In the genomic region with DNA sequence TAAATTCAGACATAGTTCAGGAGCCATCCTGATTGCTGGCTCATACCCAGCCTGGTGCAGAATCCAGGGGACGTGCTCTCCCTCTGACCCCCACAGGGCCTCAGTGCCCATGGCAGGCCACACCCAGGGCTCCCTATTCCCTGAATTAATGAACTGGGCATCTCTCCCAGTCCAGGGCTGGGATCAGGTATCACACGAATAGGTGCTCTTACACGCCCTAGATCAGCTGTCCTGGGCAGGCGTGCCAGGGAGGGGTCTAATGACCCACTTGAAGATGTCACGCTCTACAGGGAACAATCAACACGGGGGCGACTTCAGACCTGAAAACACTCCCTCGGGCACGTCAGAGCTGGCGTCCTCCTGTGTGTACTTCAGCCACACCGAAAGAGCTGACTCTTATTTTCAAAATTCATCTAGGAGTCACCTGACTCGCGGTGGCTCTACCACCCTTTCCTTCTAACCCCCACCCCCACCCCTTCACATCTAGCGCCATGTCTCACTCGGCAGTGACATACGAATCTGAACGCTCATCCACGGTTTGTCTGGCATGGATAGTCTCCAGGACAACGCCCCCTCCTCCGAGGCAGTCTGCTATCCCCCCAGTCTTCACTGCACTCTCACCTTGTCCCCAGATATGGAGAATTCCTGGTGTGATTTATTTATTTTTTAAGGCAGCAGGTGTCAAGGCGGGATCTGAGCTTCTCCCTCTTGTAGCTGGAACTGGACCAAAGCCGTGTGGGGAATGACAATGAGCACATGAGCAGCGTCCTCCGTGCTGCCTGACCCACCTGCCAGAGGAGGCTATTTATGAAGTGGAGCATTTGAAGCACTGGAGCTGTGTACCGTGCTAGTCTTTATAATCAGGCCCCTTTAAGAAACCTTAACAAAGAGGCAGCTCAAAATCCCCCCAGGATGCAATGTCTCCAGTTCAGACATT, we compare ENCODE assay signal across 18 mouse cellular contexts.
A peak's percentile ranks its signal among the peaks of the same experiment; 100 is the strongest.
DNase-seq lines count a peak whose midpoint lies in the region; ATAC-seq and TF ChIP-seq lines count a peak whose summit lies in the region.
"Had no signal": no experiment of that assay in that cellular context is flagged by ENCODE, and none has a peak within 500 bp of the region (broad histone marks: within the 10 kb centered on the region; RNA-seq: fewer than 3 reads in every experiment).

No protein-coding gene starts in this region.

- H3K36me3 ChIP-seq in heart, postnatal 0 days (replicated peaks; ENCODE audit: control insufficient read depth, insufficient read depth, low read length), result no peaks in the 10 kb centered on the region
- H3K36me3 ChIP-seq in kidney, adult 2 months (ENCODE audit: control insufficient read depth, insufficient read depth, low read length), result no peaks in the 10 kb centered on the region
- no peaks in the 10 kb centered on the region for H3K36me3 ChIP-seq in myocyte (ENCODE audit: control insufficient read depth, insufficient read depth)
- no peaks in the 10 kb centered on the region for H3K36me3 ChIP-seq in forebrain, embryonic 12.5 days (replicated peaks)
- H3K36me3 ChIP-seq: embryonic facial prominence, embryonic 15.5 days; limb, embryonic 15.5 days; midbrain, embryonic 15.5 days; neural tube, embryonic 12.5 days; stomach, embryonic 15.5 days had no signal

- no peaks in the 10 kb centered on the region for H3K9me3 ChIP-seq in heart, postnatal 0 days (replicated peaks; ENCODE audit: control insufficient read depth, low read length)
- H3K9me3 ChIP-seq in forebrain, embryonic 12.5 days, result no peaks in the 10 kb centered on the region
- H3K9me3 ChIP-seq: embryonic facial prominence, embryonic 15.5 days; limb, embryonic 15.5 days; midbrain, embryonic 15.5 days; neural tube, embryonic 12.5 days; stomach, embryonic 15.5 days had no signal

- DNase-seq in cerebellum, postnatal 14 days, result peak; percentile 33 to 53
- no peak for DNase-seq in cerebellum, adult 11-12 months
- DNase-seq in heart, postnatal 0 days (ENCODE audit: low spot score), result no peak
- no peak for DNase-seq in heart, adult 9 months (ENCODE audit: low spot score in 2 of 2)
- DNase-seq in kidney, adult 2 months, result peak; percentile 24
- DNase-seq in adipocyte (ENCODE audit: low spot score), result no peak
- DNase-seq: lung, adult 2 months; right cerebral cortex, postnatal 4 days; thymus, postnatal 25 days had no signal

- no peak for TF ChIP-seq CTCF in heart, postnatal 0 days (IDR thresholded peaks at IDR 0.05; ENCODE audit: low read depth)
- TF ChIP-seq CTCF in kidney, adult 2 months (conservative IDR thresholded peaks at IDR 0.05; ENCODE audit: insufficient read depth, insufficient read length, low read depth, low read length), result no peak

- 52% methylated on average over 25 of the region's 25 CpGs for WGBS in heart, postnatal 0 days
- 33% methylated on average over 25 of the region's 25 CpGs for WGBS in kidney, adult 2 months
- WGBS in forebrain, embryonic 12.5 days, result 85% methylated on average over 25 of the region's 25 CpGs

- no peak overlapping the region for H3ac ChIP-seq in myocyte (ENCODE audit: control insufficient read depth, insufficient read length)

- TF ChIP-seq POLR2A in kidney, adult 2 months (IDR thresholded peaks at IDR 0.05; ENCODE audit: low read depth, low read length), result no peak
- TF ChIP-seq POLR2A in myocyte (IDR thresholded peaks at IDR 0.05; ENCODE audit: insufficient read length, low read depth), result no peak

- ATAC-seq in heart, postnatal 0 days (ENCODE audit: insufficient read depth, low read depth), result peak; percentile 73
- ATAC-seq in forebrain, embryonic 12.5 days (ENCODE audit: low FRiP score), result no peak
- ATAC-seq: midbrain, embryonic 15.5 days; Patski had no signal

- no peaks in the 10 kb centered on the region for H3K27me3 ChIP-seq in heart, postnatal 0 days (ENCODE audit: control insufficient read depth, insufficient read depth, low read length)
- H3K27me3 ChIP-seq in kidney, adult 2 months (replicated peaks; ENCODE audit: control insufficient read depth, insufficient read depth, low read length), result no peaks in the 10 kb centered on the region
- no peaks in the 10 kb centered on the region for H3K27me3 ChIP-seq in myocyte (ENCODE audit: control insufficient read depth, insufficient read depth, insufficient read length)
- peaks cover 42% of the 10 kb centered on the region for H3K27me3 ChIP-seq in forebrain, embryonic 12.5 days
- H3K27me3 ChIP-seq: neural tube, embryonic 12.5 days; Patski; stomach, embryonic 15.5 days had no signal

- no peak overlapping the region for H3K9ac ChIP-seq in heart, postnatal 0 days (replicated peaks; ENCODE audit: low read depth, low read length)
- H3K9ac ChIP-seq in forebrain, embryonic 12.5 days, result no peak overlapping the region
- H3K9ac ChIP-seq: embryonic facial prominence, embryonic 15.5 days; limb, embryonic 15.5 days; midbrain, embryonic 15.5 days; neural tube, embryonic 12.5 days; stomach, embryonic 15.5 days had no signal

- H3K4me3 ChIP-seq in heart, postnatal 0 days (ENCODE audit: low read depth, low read length), result 0 out of 2 replicates have a peak overlapping the region, but pooled peaks have one; percentile 4
- H3K4me3 ChIP-seq in kidney, adult 2 months (ENCODE audit: insufficient read depth, low read depth, low read length), result peak overlapping the region; percentile 18; the same call in 1 of the 2 replicates
- no peak overlapping the region for H3K4me3 ChIP-seq in myocyte
- H3K4me3 ChIP-seq in forebrain, embryonic 12.5 days (replicated peaks), result no peak overlapping the region
- H3K4me3 ChIP-seq: embryonic facial prominence, embryonic 15.5 days; limb, embryonic 15.5 days; midbrain, embryonic 15.5 days; neural tube, embryonic 12.5 days; stomach, embryonic 15.5 days had no signal

- H3K4me1 ChIP-seq in heart, postnatal 0 days (ENCODE audit: control insufficient read depth, insufficient read depth), result peaks cover 8% of the 10 kb centered on the region; the same call in 1 of the 2 replicates
- no peaks in the 10 kb centered on the region for H3K4me1 ChIP-seq in kidney, adult 2 months (ENCODE audit: control insufficient read depth, insufficient read depth, low read length)
- H3K4me1 ChIP-seq in forebrain, embryonic 12.5 days, result no peaks in the 10 kb centered on the region
- H3K4me1 ChIP-seq: neural tube, embryonic 12.5 days; stomach, embryonic 15.5 days had no signal

- H3K27ac ChIP-seq in heart, postnatal 0 days (ENCODE audit: low read depth), result no peak overlapping the region
- H3K27ac ChIP-seq in kidney, adult 2 months (ENCODE audit: insufficient read depth, low read depth, low read length), result no peak overlapping the region
- no peak overlapping the region for H3K27ac ChIP-seq in forebrain, embryonic 12.5 days
- H3K27ac ChIP-seq: embryonic facial prominence, embryonic 15.5 days; limb, embryonic 15.5 days; macrophage; midbrain, embryonic 15.5 days; neural tube, embryonic 12.5 days; stomach, embryonic 15.5 days had no signal

- H3K79me2 ChIP-seq in myocyte (ENCODE audit: control insufficient read depth, insufficient read depth), result no peaks in the 10 kb centered on the region

- TF ChIP-seq EP300 in heart, postnatal 0 days (IDR thresholded peaks at IDR 0.05; ENCODE audit: low read depth), result no peak

- H3K4me2 ChIP-seq in heart, postnatal 0 days (ENCODE audit: low read depth, low read length), result peak overlapping the region; percentile 39
- H3K4me2 ChIP-seq in myocyte (ENCODE audit: low read depth), result peak overlapping the region; percentile 30
- H3K4me2 ChIP-seq in forebrain, embryonic 12.5 days, result no peak overlapping the region
- H3K4me2 ChIP-seq: embryonic facial prominence, embryonic 15.5 days; limb, embryonic 15.5 days; midbrain, embryonic 15.5 days; neural tube, embryonic 12.5 days; stomach, embryonic 15.5 days had no signal

TF ChIP-seq in myocyte, 11 proteins besides CTCF, POLR2A, EP300 and RAD21:
- TF ChIP-seq TCF12 (IDR thresholded peaks at IDR 0.05; ENCODE audit: insufficient read depth, poor library complexity, severe bottlenecking) (no peak), E2F4 (IDR thresholded peaks at IDR 0.05; ENCODE audit: insufficient read depth) (no peak), MYOG (IDR thresholded peaks at IDR 0.05; ENCODE audit: control insufficient read depth in 1 of 3, insufficient read depth in 1 of 3, insufficient read length in 2 of 3, low read depth in 2 of 3) (peak in 1 of 3 experiments; percentile 65), USF1 (IDR thresholded peaks at IDR 0.05; ENCODE audit: low read depth) (no peak), MYOD1 (IDR thresholded peaks at IDR 0.05; ENCODE audit: control insufficient read depth in 1 of 3, insufficient read length in 2 of 3, low read depth in 2 of 3) (peak in 1 of 3 experiments; percentile 63), REST (IDR thresholded peaks at IDR 0.05; ENCODE audit: insufficient read depth, insufficient read length) (no peak), SRF (IDR thresholded peaks at IDR 0.05; ENCODE audit: control insufficient read depth, insufficient read length, low read depth) (no peak)

Comparison
In these comparisons a context has a peak if more than half of its experiments do, and no peak if none do; other contexts are left out.
1. DNase-seq: peak in cerebellum, postnatal 14 days (2 of 2) and kidney, adult 2 months (single experiment); none in cerebellum, adult 11-12 months (single experiment), heart, postnatal 0 days (single experiment), heart, adult 9 months (0 of 2) and adipocyte (single experiment).
2. H3K4me3 ChIP-seq: peak in heart, postnatal 0 days (single experiment) and kidney, adult 2 months (single experiment); none in myocyte (single experiment) and forebrain, embryonic 12.5 days (single experiment).